Mouse (Mus musculus) ES-E14 (cell line): ENCODE results near the gene Sell. TPM values are rescaled to one million over a fixed set of nuclear protein-coding genes. Genes with fewer than 3 reads are reported as not detected.

Experiments used
- DNase-seq: peaks from one replicate; pipeline ENCODE4 v3.0.0-alpha.2; 2013; ENCODE audit warnings: low read depth, low spot score
- H3K27ac ChIP-seq: 2 replicates; pipeline ENCODE4 v1.5.1; 2012; ENCODE audit warnings: low read depth, mild to moderate bottlenecking, low read length, moderate library complexity, mixed read lengths; ENCODE audit not compliant: poor library complexity, insufficient read depth, severe bottlenecking
- H3K36me3 ChIP-seq: 2 replicates; pipeline ENCODE4 v1.6.1; 2012; ENCODE audit warnings: mild to moderate bottlenecking, low read length, moderate library complexity, mixed read lengths; ENCODE audit not compliant: control insufficient read depth, poor library complexity, insufficient read depth, severe bottlenecking
- H3K4me1 ChIP-seq, 2 experiments: fragments of 150-350 bp in 1 of 2; sonication (generic) in 1 of 2; 2 replicates each; pipeline ENCODE4 v1.6.1; 2012; ENCODE audit warnings: low read length in 2 of 2, mild to moderate bottlenecking in 1 of 2, mixed read lengths in 1 of 2; ENCODE audit not compliant: control insufficient read depth in 2 of 2, insufficient read depth in 2 of 2, poor library complexity in 1 of 2
- H3K4me3 ChIP-seq, 2 experiments: fragments of 150-350 bp in 1 of 2; sonication (generic) in 1 of 2; 2 replicates each; pipeline ENCODE4 v1.5.1; 2012; ENCODE audit warnings: low read length in 2 of 2, low read depth in 1 of 2, mild to moderate bottlenecking in 1 of 2, mixed read lengths in 1 of 2; ENCODE audit not compliant: insufficient read depth in 1 of 2, poor library complexity in 1 of 2, severe bottlenecking in 1 of 2
- H3K9ac ChIP-seq: 2 replicates; pipeline ENCODE4 v1.6.1; 2012; ENCODE audit warnings: low read depth, mild to moderate bottlenecking, low read length, mixed read lengths; ENCODE audit not compliant: poor library complexity, insufficient read depth, severe bottlenecking
- H3K9me3 ChIP-seq: fragments of 150-350 bp; sonication (generic); 2 replicates; pipeline ENCODE4 v1.6.1; 2012; ENCODE audit warnings: low read depth, mild to moderate bottlenecking, low read length; ENCODE audit not compliant: control insufficient read depth, insufficient read depth
- CHD2 ChIP-seq: IDR thresholded peaks from 2 replicates; pipeline ENCODE4 v1.6.1; 2014; ENCODE audit warnings: mild to moderate bottlenecking, low read depth, low read length, inconsistent platforms
- HCFC1 ChIP-seq: IDR thresholded peaks from 2 replicates; pipeline ENCODE4 v1.6.1; 2012; ENCODE audit warnings: low read length, inconsistent platforms, borderline replicate concordance; ENCODE audit not compliant: insufficient read depth
- MAFK ChIP-seq: IDR thresholded peaks from 2 replicates; pipeline ENCODE4 v1.6.1; 2014; ENCODE audit warnings: mild to moderate bottlenecking, low read depth, low read length, inconsistent platforms; ENCODE audit not compliant: insufficient read depth
- ZC3H11A ChIP-seq: IDR thresholded peaks from 2 replicates; pipeline ENCODE4 v1.6.1; 2012; ENCODE audit warnings: low read depth, mild to moderate bottlenecking, inconsistent platforms, low read length, borderline replicate concordance
- ZNF384 ChIP-seq: IDR thresholded peaks from 2 replicates; pipeline ENCODE4 v1.6.1; 2012; ENCODE audit warnings: low read depth, low read length, inconsistent platforms
- in situ Hi-C, 2 experiments: fragments of 600-800 bp; cut with MboI; formaldehyde crosslinking; loops; one replicate each; pipeline ENCODE4 v1.15.1; 2025; ENCODE audit warnings: low sequenced_read_pairs in 2 of 2, inconsistent platforms in 1 of 2; ENCODE audit not compliant: unreplicated experiment in 2 of 2
- total RNA-seq: library from RNA; depleted of rRNA; stranded (reverse); fragments of 300-350 nt; gene quantifications from 2 replicates; pipeline ENCODE4 v1.2.3, GENCODE M21; 2012; rRNA removed

Sell gene
- total RNA-seq, 1 experiment = 0.09 TPM

DNA sequence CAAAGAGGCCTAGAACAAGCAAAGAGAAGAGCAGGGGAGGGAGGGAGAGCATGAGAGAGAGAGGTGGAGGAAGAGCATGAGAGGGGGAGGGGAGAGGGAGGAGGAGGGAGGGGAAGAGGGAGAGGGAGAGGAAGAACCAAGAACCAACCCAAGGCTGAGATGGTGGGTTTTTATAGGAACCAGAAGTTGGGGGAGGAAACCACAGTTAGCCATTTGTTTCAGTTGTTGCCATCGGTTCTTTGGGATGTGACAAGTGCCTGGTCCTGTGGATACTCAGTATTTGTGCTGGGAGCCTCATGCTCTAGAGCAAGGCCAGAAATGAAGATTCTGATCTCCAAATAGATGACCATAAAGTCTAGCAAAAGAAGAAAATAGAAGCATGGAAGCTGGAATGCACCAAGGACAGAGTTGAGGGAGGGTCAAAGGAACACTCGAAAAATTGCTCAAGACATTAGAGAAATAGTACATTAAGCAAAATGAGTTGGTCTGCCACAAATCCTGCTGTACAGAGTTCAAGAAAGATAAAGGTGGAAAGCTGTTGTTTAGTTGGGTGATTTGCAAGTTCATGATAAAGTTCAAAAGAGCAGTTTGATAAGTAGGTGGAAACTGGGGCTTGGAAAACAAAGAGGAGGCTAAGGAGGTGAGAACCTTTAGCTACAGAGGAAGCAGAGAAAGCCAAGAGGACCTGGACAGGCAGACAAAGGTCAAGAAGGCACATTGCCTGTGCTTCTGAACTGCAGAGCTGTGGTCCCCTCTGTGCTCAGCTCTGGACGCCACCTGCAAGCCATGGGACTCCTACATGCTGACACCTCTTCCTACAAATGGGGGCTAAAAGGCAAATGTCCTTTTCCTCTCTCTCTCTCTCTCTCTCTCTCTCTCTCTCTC lies 58.4 kb downstream of the Sell start:
- Histone ChIP-seq H3K9me3 (no peaks in the 10 kb centered on the region), H3K4me3 (no peak overlapping the region), H3K4me1 (no peaks in the 10 kb centered on the region), H3K9ac (no peak overlapping the region), H3K36me3 (no peaks in the 10 kb centered on the region), H3K27ac (no peak overlapping the region)
- TF ChIP-seq MAFK (no peak), HCFC1 (no peak), CHD2 (no peak), ZNF384 (no peak), ZC3H11A (no peak)
- in situ Hi-C loops = no loop called here
- DNase-seq = no peak

DNA sequence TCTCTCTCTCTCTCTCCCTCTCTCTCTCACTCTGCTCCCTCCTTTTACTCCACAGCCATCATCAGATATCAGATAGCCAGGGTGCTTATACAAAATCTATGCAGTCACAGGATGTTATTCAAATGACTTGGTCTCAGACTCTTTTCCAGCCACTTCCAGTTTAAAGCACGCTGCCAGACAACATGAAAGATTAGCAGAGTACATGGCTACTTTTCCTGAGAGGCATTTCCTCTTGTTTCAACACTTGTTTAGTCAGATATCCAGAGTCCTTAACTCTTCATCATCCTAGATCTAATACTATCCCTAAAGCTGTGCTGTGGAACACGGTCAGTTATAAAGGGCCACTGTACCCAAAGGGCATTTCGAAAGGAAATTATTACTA lies 59.0 kb downstream of the Sell start:
- Histone ChIP-seq H3K9me3 (no peaks in the 10 kb centered on the region), H3K4me3 (no peak overlapping the region), H3K9ac (no peak overlapping the region), H3K27ac (no peak overlapping the region), H3K4me1 (no peaks in the 10 kb centered on the region), H3K36me3 (no peaks in the 10 kb centered on the region)
- no peak for DNase-seq
- in situ Hi-C loops = no loop called here
- TF ChIP-seq MAFK = no peak
- TF ChIP-seq ZNF384 = no peak
- TF ChIP-seq HCFC1 = no peak
- TF ChIP-seq ZC3H11A = no peak
- TF ChIP-seq CHD2 = no peak

DNA sequence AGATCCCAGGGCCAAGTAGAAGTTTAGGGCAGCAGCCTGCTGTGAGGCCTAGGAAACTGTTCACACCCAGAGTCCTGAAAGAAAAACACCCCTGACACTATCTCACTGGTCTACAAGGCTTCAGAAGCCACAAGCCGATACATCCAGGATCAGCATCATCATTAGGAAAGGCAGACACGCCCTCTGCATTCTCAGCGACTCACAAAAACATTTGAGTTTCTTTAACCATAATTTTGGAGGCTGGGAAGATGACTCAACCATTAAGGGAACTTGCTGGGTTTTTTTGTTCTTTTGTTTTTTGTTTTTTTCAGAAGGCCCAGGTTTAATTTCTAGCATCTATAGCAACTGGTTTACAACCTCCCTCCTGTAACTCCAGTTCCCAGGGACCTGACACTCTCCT lies 62.1 kb downstream of the Sell start:
- in situ Hi-C loops = no loop called here
- no peak for DNase-seq
- TF ChIP-seq ZC3H11A (no peak), HCFC1 (no peak), CHD2 (no peak), ZNF384 (no peak), MAFK (no peak)

GRCm38 (mm10) chr1:164130013-164130412 lies 68.2 kb downstream of the Sell start:
- Histone ChIP-seq H3K4me1 (no peaks in the 10 kb centered on the region), H3K9me3 (no peaks in the 10 kb centered on the region), H3K36me3 (no peaks in the 10 kb centered on the region), H3K9ac (no peak overlapping the region), H3K4me3 (no peak overlapping the region), H3K27ac (no peak overlapping the region)
- no peak for DNase-seq
- no peak for TF ChIP-seq HCFC1
- TF ChIP-seq ZNF384 = no peak
- TF ChIP-seq MAFK = no peak
- no peak for TF ChIP-seq ZC3H11A
- TF ChIP-seq CHD2 = no peak
- in situ Hi-C loops = no loop called here

More for the DNA sequence above, 62.1 kb downstream of the Sell start:
- no peak overlapping the region for H3K4me3 ChIP-seq
- no peaks in the 10 kb centered on the region for H3K9me3 ChIP-seq
- no peaks in the 10 kb centered on the region for H3K36me3 ChIP-seq
- no peak overlapping the region for H3K9ac ChIP-seq
- no peak overlapping the region for H3K27ac ChIP-seq
- H3K4me1 ChIP-seq = no peaks in the 10 kb centered on the region

- no peaks in the 10 kb centered on the region for H3K9me3 ChIP-seq
- H3K4me1 ChIP-seq = no peaks in the 10 kb centered on the region
- TF ChIP-seq ZC3H11A = no peak
- no peak overlapping the region for H3K9ac ChIP-seq
- in situ Hi-C loops = no loop called here
- H3K27ac ChIP-seq = no peak overlapping the region
- H3K36me3 ChIP-seq = no peaks in the 10 kb centered on the region
- no peak overlapping the region for H3K4me3 ChIP-seq
- DNase-seq = no peak
Measured at GRCm38 (mm10) chr1:164132609-164133008, 70.8 kb downstream of the Sell start.

Other genes with a start within 250 kb of the Sell start
- 13.0 and 19.1 TPM in 2 replicates for gene Scyl3, start 132.9 kb upstream of the Sell start, total RNA-seq
- 43.7 and 46.8 TPM in 2 replicates for gene BC055324, start 67.2 kb upstream of the Sell start, total RNA-seq
- gene Mettl18, start 67.1 kb upstream of the Sell start, total RNA-seq = 4.8 and 9.1 TPM in 2 replicates
- gene Sele, start 13.7 kb upstream of the Sell start, total RNA-seq = not detected in 2 replicates
- gene Selp, start 53.3 kb downstream of the Sell start, total RNA-seq = 0.21 and 0.22 TPM in 2 replicates
- gene F5, start 89.9 kb downstream of the Sell start, total RNA-seq = 0.76 and 1.3 TPM in 2 replicates
- 93.3 and 151 TPM in 2 replicates for gene Slc19a2, start 187.1 kb downstream of the Sell start, total RNA-seq
- 3.1 and 4.1 TPM in 2 replicates for gene Ccdc181, start 213.6 kb downstream of the Sell start, total RNA-seq
- 28.3 and 32.8 TPM in 2 replicates for gene Nme7, start 242.1 kb downstream of the Sell start, total RNA-seq
- 16.5 and 21.2 TPM in 2 replicates for gene Blzf1, start 245.5 kb downstream of the Sell start, total RNA-seq